Mouse (Mus musculus) lung, embryonic 15.5 days (tissue): ENCODE measurements around the gene Pla2g6. TPM values are rescaled to one million over a fixed set of nuclear protein-coding genes. Genes with fewer than 3 reads are reported as not detected.

Source experiments
- ATAC-seq: fragments of 200-750 bp; cut with Nextera tagmentation; 2 replicates; pipeline ENCODE4 v1.8.0; 2017; ENCODE audit warnings: moderate number of reproducible peaks, borderline replicate concordance; ENCODE audit not compliant: low FRiP score, low TSS enrichment; ENCODE audit errors: extremely low read depth
- H3K27ac ChIP-seq: fragments of 300-500 bp; sonication (generic); 2 replicates; pipeline ENCODE4 v1.5.1; 2015; ENCODE audit warnings: moderate library complexity, mild to moderate bottlenecking, inconsistent platforms
- H3K27me3 ChIP-seq: fragments of 300-500 bp; sonication (generic); 2 replicates; pipeline ENCODE4 v1.6.1; 2015; ENCODE audit warnings: inconsistent platforms
- H3K36me3 ChIP-seq: fragments of 300-500 bp; sonication (generic); 2 replicates; pipeline ENCODE4 v1.6.1; 2015; ENCODE audit warnings: inconsistent platforms
- H3K4me1 ChIP-seq: fragments of 300-500 bp; sonication (generic); 2 replicates; pipeline ENCODE4 v1.6.1; 2015; ENCODE audit warnings: inconsistent platforms
- H3K4me2 ChIP-seq: fragments of 300-500 bp; sonication (generic); 2 replicates; pipeline ENCODE4 v1.6.1; 2015; ENCODE audit warnings: inconsistent platforms, mild to moderate bottlenecking, moderate library complexity
- H3K4me3 ChIP-seq: fragments of 300-500 bp; sonication (generic); 2 replicates; pipeline ENCODE4 v1.5.1; 2015; ENCODE audit warnings: mild to moderate bottlenecking, inconsistent platforms
- H3K9ac ChIP-seq: fragments of 300-500 bp; sonication (generic); 2 replicates; pipeline ENCODE4 v1.6.1; 2015; ENCODE audit warnings: inconsistent platforms
- H3K9me3 ChIP-seq: fragments of 300-500 bp; sonication (generic); 2 replicates; pipeline ENCODE4 v1.6.1; 2016; ENCODE audit warnings: inconsistent platforms
- WGBS: fragments of 180-500 bp; shearing (Covaris S2); methylation state at CpG from one replicate; pipeline ENCODE4 v1.1.7; 2015; 5-methylcytosine and 5-hydroxymethylcytosine counted together
- polyA plus RNA-seq: library from polyadenylated mRNA; unstranded; fragments of >200 nt; fragmentation: Nextera tagmentation; extraction: Ambion mirVana; gene quantifications from 2 replicates; pipeline ENCODE4 v1.2.1, GENCODE M21; 2015

The Pla2g6 gene
- polyA plus RNA-seq, 1 experiment from 2014 or later, result 20.2 TPM

- H3K4me1 ChIP-seq, result peaks cover 18% of the 10 kb centered on the region
- H3K27me3 ChIP-seq, result peaks cover 60% of the 10 kb centered on the region
- no peaks in the 10 kb centered on the region for H3K9me3 ChIP-seq
- no peak overlapping the region for H3K27ac ChIP-seq
- no peaks in the 10 kb centered on the region for H3K36me3 ChIP-seq
- H3K9ac ChIP-seq, result no peak overlapping the region
- no peak overlapping the region for H3K4me3 ChIP-seq
- no peak overlapping the region for H3K4me2 ChIP-seq
- WGBS, result 92% methylated on average over 3 of the region's 3 CpGs
- no peak for ATAC-seq
Measured at GRCm38 (mm10) chr15:79262786-79263309, 65.3 kb downstream of the Pla2g6 start.

GRCm38 (mm10) chr15:79262375-79262774 is 65.8 kb downstream of the Pla2g6 start:
- no peak overlapping the region for H3K4me3 ChIP-seq
- WGBS, result 16% methylated on average over 13 of the region's 13 CpGs
- peaks cover 60% of the 10 kb centered on the region for H3K27me3 ChIP-seq
- peaks cover 18% of the 10 kb centered on the region for H3K4me1 ChIP-seq
- H3K4me2 ChIP-seq, result peak overlapping the region; percentile 100
- no peaks in the 10 kb centered on the region for H3K9me3 ChIP-seq
- H3K27ac ChIP-seq, result no peak overlapping the region
- H3K36me3 ChIP-seq, result no peaks in the 10 kb centered on the region
- ATAC-seq, result no peak
- H3K9ac ChIP-seq, result no peak overlapping the region

GRCm38 (mm10) chr15:79261757-79262156 is 66.4 kb downstream of the Pla2g6 start:
- H3K27me3 ChIP-seq, result peaks cover 60% of the 10 kb centered on the region
- peak overlapping the region; percentile 48 for H3K9ac ChIP-seq
- ATAC-seq, result no peak
- H3K4me2 ChIP-seq, result peak overlapping the region; percentile 100
- no peaks in the 10 kb centered on the region for H3K36me3 ChIP-seq
- no peak overlapping the region for H3K27ac ChIP-seq
- peak overlapping the region; percentile 60 for H3K4me3 ChIP-seq
- H3K4me1 ChIP-seq, result peaks cover 18% of the 10 kb centered on the region
- H3K9me3 ChIP-seq, result no peaks in the 10 kb centered on the region
- WGBS, result 0% methylated on average over 20 of the region's 28 CpGs

- 1% methylated on average over 59 of the region's 62 CpGs for WGBS
Measured at GRCm38 (mm10) chr15:79261095-79261725, 67.0 kb downstream of the Pla2g6 start.

DNA sequence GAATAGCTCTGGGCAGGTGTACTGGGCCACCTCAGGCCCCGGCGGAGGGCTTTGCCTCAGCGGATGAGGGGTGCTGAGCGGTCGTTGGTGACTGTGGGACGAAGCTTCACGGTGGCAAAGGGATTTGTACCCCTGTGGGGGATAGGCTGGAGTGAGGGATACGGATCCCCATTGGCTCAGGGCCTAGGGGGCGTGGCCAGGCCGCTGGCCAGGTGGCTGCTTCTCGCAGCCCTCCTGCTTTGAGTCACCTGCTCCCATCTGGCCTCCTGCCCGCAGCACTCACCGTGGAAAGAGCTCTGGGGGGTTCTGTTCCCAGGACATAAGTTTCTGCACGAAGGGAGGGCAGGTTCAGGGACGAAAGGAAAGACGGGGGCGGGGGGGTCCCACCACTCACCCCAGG is 69.7 kb downstream of the Pla2g6 start:
- Histone ChIP-seq H3K9ac (no peak overlapping the region), H3K36me3 (no peaks in the 10 kb centered on the region), H3K27ac (no peak overlapping the region), H3K4me1 (peaks cover 18% of the 10 kb centered on the region), H3K4me2 (no peak overlapping the region), H3K4me3 (no peak overlapping the region), H3K27me3 (peaks cover 65% of the 10 kb centered on the region), H3K9me3 (no peaks in the 10 kb centered on the region)
- ATAC-seq, result no peak
- 20% methylated on average over 17 of the region's 17 CpGs for WGBS

More at GRCm38 (mm10) chr15:79261095-79261725, 67.0 kb downstream of the Pla2g6 start:
- peak; percentile 69 for ATAC-seq
- no peaks in the 10 kb centered on the region for H3K9me3 ChIP-seq
- H3K4me3 ChIP-seq, result peak overlapping the region; percentile 60
- peak overlapping the region; percentile 48 for H3K9ac ChIP-seq
- peak overlapping the region; percentile 100 for H3K4me2 ChIP-seq
- no peaks in the 10 kb centered on the region for H3K36me3 ChIP-seq
- H3K27ac ChIP-seq, result no peak overlapping the region
- H3K4me1 ChIP-seq, result peaks cover 18% of the 10 kb centered on the region
- H3K27me3 ChIP-seq, result peaks cover 57% of the 10 kb centered on the region

DNA sequence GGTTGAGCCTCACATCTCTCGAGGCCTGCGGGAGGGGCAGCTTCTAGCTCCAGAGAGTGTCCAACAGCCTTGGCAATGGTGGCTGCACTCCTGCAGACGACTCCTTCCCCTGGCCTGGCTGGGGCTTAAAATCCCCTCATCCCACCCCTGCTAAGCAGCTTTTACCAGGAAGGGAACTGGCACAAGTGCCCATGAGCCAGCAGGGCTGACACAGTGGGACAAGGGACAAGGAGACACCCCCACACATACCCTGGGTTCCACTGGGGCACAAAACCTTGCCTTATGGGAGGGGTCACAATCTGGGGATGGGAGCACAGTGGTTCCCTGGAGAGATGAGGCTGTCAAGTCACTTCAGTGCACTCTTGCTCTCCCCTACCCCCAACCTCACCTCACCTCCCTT is 73.5 kb downstream of the Pla2g6 start, which contains the start of gene Slc16a8:
Gene Slc16a8, minus strand, starts transcription at position 101 of the 400 bp plus-strand sequence.
- Histone ChIP-seq H3K4me3 (no peak within 1 kb of the TSS), H3K36me3 (no peaks in the 10 kb centered on the region), H3K9me3 (no peaks in the 10 kb centered on the region), H3K9ac (no peak within 1 kb of the TSS), H3K4me2 (no peak within 1 kb of the TSS), H3K4me1 (peaks cover 18% of the 10 kb centered on the region), H3K27ac (no peak within 1 kb of the TSS), H3K27me3 (peaks cover 58% of the 10 kb centered on the region)
- 24% methylated on average over 3 of the region's 3 CpGs for WGBS
- no peak for ATAC-seq

DNA sequence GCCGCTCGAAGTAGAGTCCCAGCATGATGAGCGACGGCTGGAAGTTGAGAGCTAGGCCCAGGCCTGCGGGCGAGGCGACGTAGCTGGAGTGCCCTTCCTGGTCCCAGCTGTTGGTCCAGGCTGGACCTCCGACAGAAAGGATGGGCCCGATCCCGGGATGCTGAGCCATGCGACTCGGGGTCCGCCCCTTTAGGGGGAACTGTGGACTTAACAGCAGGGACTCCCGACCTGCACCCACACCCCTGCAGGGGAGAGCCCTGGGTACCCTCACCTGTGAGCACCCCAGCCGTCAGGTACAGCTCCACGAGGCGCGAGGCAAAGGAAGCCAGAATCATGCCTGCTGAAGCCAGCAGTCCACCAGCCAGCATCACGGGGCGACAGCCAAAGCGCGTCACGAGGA is 75.6 kb downstream of the Pla2g6 start:
- WGBS, result 29% methylated on average over 24 of the region's 24 CpGs
- Histone ChIP-seq H3K9ac (peak overlapping the region; percentile 26), H3K27me3 (peaks cover 50% of the 10 kb centered on the region), H3K9me3 (no peaks in the 10 kb centered on the region), H3K36me3 (no peaks in the 10 kb centered on the region), H3K4me2 (peak overlapping the region; percentile 80), H3K4me1 (peaks cover 18% of the 10 kb centered on the region), H3K27ac (no peak overlapping the region), H3K4me3 (peak overlapping the region; percentile 35)
- ATAC-seq, result no peak; the same call in 1 of the 2 replicates

DNA sequence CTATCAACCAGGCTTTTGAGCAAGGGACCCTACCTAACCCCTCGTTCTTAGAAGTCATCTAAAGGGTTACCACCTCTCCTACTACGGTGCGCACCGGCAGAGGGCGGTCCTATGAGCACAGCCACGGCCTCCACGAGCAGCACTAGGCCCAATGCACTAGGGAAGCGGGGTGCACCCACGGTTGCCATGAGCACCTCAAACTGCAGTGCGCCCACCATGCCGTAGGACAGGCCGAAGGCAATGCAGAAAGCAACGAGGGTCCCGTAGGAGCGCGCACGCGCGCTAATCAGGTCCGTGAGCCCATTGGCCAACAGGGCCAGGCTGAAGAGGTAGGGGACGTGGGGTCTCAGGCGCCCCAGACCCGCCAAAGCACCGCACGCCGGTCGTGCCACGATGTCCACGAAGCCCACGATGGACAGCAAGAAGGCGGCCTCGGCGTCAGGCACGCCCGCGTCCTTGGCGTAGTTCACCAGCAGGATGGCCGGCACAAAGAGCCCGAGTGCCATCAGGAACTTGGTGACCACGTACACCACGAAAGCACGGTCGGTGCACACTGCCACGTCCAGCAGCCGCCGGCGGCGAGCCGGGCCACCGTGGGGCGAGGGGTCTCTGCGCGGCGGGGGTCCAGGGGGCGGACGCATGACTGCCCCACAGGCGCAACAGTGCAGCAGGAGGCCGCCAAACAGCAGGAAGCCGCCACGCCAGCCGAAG is 76.3 kb downstream of the Pla2g6 start:
- peaks cover 1% of the 10 kb centered on the region; the same call in 1 of the 2 replicates for H3K36me3 ChIP-seq
- H3K27me3 ChIP-seq, result peaks cover 50% of the 10 kb centered on the region
- ATAC-seq, result peak; percentile 36; the same call in 1 of the 2 replicates
- peaks cover 18% of the 10 kb centered on the region for H3K4me1 ChIP-seq
- peak overlapping the region; percentile 35 for H3K4me3 ChIP-seq
- H3K9me3 ChIP-seq, result no peaks in the 10 kb centered on the region
- WGBS, result 2% methylated on average over 60 of the region's 61 CpGs
- H3K27ac ChIP-seq, result no peak overlapping the region
- peak overlapping the region; percentile 80 for H3K4me2 ChIP-seq
- peak overlapping the region; percentile 26 for H3K9ac ChIP-seq

DNA sequence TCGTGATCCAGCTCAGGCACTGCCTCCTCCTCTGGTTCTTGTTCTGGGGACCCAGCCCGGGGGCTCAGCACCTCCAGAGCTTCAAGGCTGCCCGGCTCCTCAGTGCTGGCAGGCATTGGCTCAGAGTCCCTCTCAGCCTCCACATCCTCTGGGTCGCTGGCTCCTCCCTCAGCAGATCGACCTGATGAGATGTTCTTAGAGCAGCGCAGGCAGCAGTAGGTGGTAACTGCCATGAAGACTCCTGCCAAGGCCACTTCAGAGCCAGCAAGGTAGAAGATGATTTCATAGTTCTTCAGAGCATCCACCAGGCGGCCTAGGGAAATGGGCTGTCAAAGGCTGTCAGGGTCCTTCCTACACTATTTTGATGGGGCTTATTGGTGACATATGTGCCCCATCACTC is 77.0 kb downstream of the Pla2g6 start:
- peaks cover 9% of the 10 kb centered on the region; the same call in 1 of the 2 replicates for H3K36me3 ChIP-seq
- no peak overlapping the region for H3K27ac ChIP-seq
- no peak overlapping the region for H3K9ac ChIP-seq
- no peak for ATAC-seq
- H3K27me3 ChIP-seq, result peaks cover 50% of the 10 kb centered on the region
- no peak overlapping the region; the same call in 1 of the 2 replicates for H3K4me2 ChIP-seq
- no peak overlapping the region for H3K4me3 ChIP-seq
- WGBS, result 46% methylated on average over 7 of the region's 7 CpGs
- H3K9me3 ChIP-seq, result no peaks in the 10 kb centered on the region
- H3K4me1 ChIP-seq, result peaks cover 18% of the 10 kb centered on the region

DNA sequence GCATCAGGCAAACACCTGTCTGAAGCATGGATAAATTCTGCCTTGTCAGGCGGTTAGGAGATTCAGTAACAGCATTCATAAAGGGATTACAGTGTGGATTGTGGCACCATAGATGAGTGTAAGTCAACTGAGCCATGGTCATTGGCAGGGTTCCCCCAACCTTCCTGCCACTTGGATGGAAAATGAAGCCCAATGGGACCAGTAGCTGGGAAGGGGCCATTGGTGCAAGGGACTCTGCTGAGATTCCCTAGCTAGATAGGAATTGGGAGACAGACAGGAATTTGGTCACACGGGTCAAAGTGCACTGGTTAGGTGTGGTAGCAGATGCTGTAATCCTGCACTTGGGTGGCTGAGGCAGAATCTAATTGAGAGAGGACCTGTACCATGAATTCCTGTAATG is 78.0 kb downstream of the Pla2g6 start:
- H3K27me3 ChIP-seq, result peaks cover 47% of the 10 kb centered on the region
- H3K36me3 ChIP-seq, result peaks cover 9% of the 10 kb centered on the region; the same call in 1 of the 2 replicates
- no peak overlapping the region for H3K27ac ChIP-seq
- WGBS, result 70% methylated on average over 2 of the region's 2 CpGs
- H3K9ac ChIP-seq, result no peak overlapping the region
- no peak overlapping the region for H3K4me3 ChIP-seq
- no peak for ATAC-seq
- no peak overlapping the region for H3K4me2 ChIP-seq
- H3K9me3 ChIP-seq, result no peaks in the 10 kb centered on the region
- peaks cover 18% of the 10 kb centered on the region for H3K4me1 ChIP-seq

GRCm38 (mm10) chr15:79245321-79245720 is 82.9 kb downstream of the Pla2g6 start:
- Histone ChIP-seq H3K4me1 (peaks cover 16% of the 10 kb centered on the region), H3K27ac (no peak overlapping the region), H3K36me3 (peaks cover 30% of the 10 kb centered on the region), H3K9ac (no peak overlapping the region), H3K27me3 (no peaks in the 10 kb centered on the region), H3K4me2 (no peak overlapping the region), H3K4me3 (no peak overlapping the region), H3K9me3 (no peaks in the 10 kb centered on the region)
- ATAC-seq, result no peak
- WGBS, result 91% methylated on average over 3 of the region's 3 CpGs
